Mouse (Mus musculus) splenic B cell, adult 2 months (primary cell): ENCODE measurements around the gene Tiam1.

Experiments
- DNase-seq: peaks from one replicate; pipeline ENCODE4 v3.0.0-alpha.2; 2011; ENCODE audit warnings: low read depth, low spot score
- H3K27me3 ChIP-seq: 2 replicates; pipeline ENCODE4 v1.6.1; 2012; ENCODE audit warnings: mild to moderate bottlenecking, low read length, moderate library complexity, mixed read lengths; ENCODE audit not compliant: control insufficient read depth, poor library complexity, insufficient read depth, severe bottlenecking
- H3K36me3 ChIP-seq: 2 replicates; pipeline ENCODE4 v1.6.1; 2012; ENCODE audit warnings: mild to moderate bottlenecking, low read length, moderate library complexity, mixed read lengths; ENCODE audit not compliant: control insufficient read depth, poor library complexity, insufficient read depth, severe bottlenecking

Tiam1 gene

DNA sequence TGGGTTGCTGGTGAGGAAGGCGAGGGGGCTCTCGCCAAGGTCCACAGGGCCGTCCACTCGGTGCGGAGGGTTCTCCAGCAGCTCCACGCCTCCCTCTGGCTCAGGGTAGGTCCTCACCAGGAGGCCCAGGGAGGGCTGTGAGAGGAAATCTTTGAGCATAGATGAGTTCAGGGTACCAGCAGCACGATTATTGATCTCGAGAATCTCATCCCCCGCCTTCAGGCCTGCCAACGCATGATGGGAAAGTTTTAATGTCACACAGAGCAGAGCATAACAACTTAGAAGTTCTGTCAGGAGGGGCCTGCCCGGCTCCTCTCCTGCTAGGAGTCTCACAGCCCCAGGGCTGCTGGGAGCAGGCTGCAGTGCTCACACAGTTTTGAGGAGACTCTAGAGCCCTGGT lies 310.6 kb downstream of the Tiam1 start:
- Histone ChIP-seq H3K27me3 (no peaks in the 10 kb centered on the region), H3K36me3 (no peaks in the 10 kb centered on the region)
- no peak for DNase-seq

DNA sequence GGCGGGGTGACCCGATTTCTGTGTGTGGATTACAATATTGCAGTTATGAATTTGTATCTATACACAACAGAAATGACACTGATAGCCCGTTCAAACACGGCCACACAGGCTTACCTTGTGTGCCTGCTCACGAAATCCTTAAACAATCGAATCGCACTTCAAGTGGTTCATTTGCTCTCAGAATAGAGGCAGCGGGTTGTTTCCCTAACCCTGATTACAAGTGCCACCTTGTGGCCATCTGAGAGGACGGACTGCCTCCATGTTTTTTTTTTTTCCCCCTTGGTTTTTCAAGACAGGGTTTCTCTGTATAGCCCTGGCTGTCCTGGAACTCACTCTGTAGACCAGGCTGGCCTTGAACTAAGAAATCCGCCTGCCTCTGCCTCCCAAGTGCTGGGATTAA lies 312.4 kb downstream of the Tiam1 start:
- peak; percentile 22 for DNase-seq
- no peaks in the 10 kb centered on the region for H3K36me3 ChIP-seq

DNA sequence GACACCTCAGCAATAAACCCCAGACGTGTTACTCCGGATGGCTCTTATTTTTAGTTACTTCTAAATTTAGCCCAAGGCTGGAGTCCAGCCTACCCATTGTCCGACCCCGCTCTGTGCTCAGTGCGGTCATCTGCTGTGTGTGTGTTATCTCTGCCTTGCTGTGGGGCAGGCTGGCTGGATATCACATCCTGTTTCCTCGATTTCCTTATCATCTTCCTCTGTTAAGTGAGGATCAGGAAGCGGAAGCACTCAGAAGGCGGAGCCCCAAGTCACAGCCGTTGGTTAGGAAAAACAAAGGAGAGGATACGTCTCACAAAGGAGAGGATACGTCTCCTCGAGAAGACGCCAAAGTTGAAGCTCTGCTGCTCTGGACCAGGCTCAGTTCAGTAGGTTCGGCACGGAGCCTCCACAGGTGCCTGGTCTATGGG lies 313.3 kb downstream of the Tiam1 start:
- DNase-seq = no peak
- Histone ChIP-seq H3K36me3 (no peaks in the 10 kb centered on the region), H3K27me3 (no peaks in the 10 kb centered on the region)

More for the DNA sequence above, 312.4 kb downstream of the Tiam1 start:
- H3K27me3 ChIP-seq = no peaks in the 10 kb centered on the region

GRCm38 (mm10) chr16:89827496-89828125 lies 316.0 kb downstream of the Tiam1 start:
- Histone ChIP-seq H3K27me3 (no peaks in the 10 kb centered on the region), H3K36me3 (no peaks in the 10 kb centered on the region)
- DNase-seq = no peak

- H3K27me3 ChIP-seq = no peaks in the 10 kb centered on the region
- H3K36me3 ChIP-seq = no peaks in the 10 kb centered on the region
- DNase-seq = no peak
Measured at GRCm38 (mm10) chr16:89825875-89826274, 317.7 kb downstream of the Tiam1 start.

- DNase-seq = no peak
- no peaks in the 10 kb centered on the region; the same call in 1 of the 2 replicates for H3K27me3 ChIP-seq
- no peaks in the 10 kb centered on the region for H3K36me3 ChIP-seq
Measured at GRCm38 (mm10) chr16:89822882-89823281, 320.7 kb downstream of the Tiam1 start.

GRCm38 (mm10) chr16:89818661-89819060 lies 324.9 kb downstream of the Tiam1 start:
- H3K27me3 ChIP-seq = no peaks in the 10 kb centered on the region; the same call in 1 of the 2 replicates
- DNase-seq = no peak
- H3K36me3 ChIP-seq = no peaks in the 10 kb centered on the region

GRCm38 (mm10) chr16:89817861-89818630 lies 325.5 kb downstream of the Tiam1 start:
- no peaks in the 10 kb centered on the region for H3K36me3 ChIP-seq
- H3K27me3 ChIP-seq = no peaks in the 10 kb centered on the region; the same call in 1 of the 2 replicates
- no peak for DNase-seq

DNA sequence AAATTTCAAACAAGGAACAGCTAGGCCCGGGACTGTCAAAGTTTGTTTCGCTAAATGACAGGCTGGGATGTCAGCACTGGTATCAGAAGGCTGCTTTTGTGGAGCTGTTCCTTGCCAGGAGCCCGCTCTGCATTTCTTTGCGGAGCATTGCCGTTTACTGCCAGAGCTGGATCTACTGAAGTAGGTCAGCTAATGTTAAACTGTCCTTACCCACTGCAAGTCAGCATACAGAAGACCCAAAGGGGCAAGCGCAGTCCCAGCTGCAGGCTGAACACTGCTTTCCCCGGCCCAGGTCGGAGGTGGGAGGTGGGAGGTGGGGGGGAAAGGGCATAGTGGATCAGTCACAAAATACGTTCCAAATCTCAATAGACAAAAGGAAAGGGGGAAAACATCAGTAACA lies 326.3 kb downstream of the Tiam1 start:
- DNase-seq = no peak
- H3K36me3 ChIP-seq = no peaks in the 10 kb centered on the region
- no peaks in the 10 kb centered on the region; the same call in 1 of the 2 replicates for H3K27me3 ChIP-seq

DNA sequence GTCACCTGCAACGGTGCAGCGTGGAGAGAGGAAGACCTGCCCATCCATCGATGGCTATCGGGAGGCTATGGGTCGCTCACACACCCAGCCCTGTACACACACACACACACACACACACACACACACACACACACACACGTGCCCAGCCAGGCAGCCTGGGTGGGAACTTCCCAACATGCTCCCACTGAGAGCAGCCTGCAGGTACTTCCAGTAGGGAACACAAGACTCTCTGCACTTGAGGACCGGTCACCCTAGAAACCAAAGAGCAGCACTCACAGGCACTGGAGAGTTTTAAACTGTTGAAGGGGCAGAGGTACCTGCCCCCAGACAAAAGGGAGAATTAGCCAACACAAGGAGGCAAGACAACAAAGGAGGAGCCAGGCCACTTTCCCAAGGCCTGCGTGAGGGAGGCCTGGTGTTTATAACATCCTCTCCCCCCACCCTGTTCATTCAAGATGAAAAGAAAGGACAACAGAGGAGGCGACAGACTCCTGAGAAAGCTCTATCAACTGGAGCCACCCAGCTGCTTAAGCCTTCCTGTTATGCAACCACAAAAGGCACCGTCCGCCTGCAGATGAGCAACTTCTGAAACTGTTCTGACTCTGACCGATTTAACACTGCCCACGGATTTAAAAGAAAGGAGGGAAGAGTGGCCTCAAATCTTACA lies 326.9 kb downstream of the Tiam1 start:
- no peaks in the 10 kb centered on the region for H3K36me3 ChIP-seq
- peak; percentile 6 for DNase-seq
- H3K27me3 ChIP-seq = no peaks in the 10 kb centered on the region; the same call in 1 of the 2 replicates

DNA sequence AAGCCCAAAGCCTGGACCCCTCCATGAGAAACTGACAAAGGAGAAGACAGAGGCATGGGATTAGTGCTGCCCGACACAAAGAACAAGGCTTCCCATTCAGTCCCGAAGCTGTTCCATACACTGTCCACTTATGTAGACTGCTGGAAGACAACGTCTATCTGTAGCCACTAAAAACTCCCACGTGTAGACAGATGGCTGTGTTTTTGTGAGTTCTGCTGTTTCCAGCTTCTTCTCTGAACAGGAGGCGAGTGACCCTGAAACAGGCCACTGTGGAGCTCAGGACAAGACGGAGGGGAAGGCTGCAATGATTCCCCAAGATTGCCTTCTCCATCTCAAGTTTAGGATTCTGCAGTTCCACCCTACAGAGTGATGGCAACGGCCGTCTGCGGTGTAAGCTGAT lies 330.0 kb downstream of the Tiam1 start:
- no peaks in the 10 kb centered on the region for H3K36me3 ChIP-seq
- no peak for DNase-seq
- H3K27me3 ChIP-seq = no peaks in the 10 kb centered on the region

DNA sequence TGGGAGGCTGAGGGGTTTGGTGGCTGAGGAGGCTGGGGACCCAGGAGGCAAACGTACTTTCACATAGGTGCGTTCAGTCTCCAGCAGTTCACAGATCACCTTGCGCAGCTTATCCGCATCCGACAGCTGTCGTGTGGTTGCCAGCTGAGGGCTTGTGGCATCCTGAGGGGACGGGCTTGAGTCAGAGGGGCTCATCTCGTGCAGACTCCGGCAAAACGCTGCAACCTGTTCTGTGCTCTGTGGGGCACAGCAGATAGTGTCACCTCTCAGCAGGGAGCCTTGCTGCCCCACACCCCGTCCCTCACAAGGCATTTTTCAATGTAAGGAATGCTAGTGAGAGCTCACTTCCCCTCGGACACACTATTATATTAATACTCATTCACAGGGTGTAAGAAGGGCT lies 330.7 kb downstream of the Tiam1 start:
- no peak for DNase-seq
- Histone ChIP-seq H3K36me3 (no peaks in the 10 kb centered on the region), H3K27me3 (no peaks in the 10 kb centered on the region)

- H3K36me3 ChIP-seq = no peaks in the 10 kb centered on the region
- no peaks in the 10 kb centered on the region for H3K27me3 ChIP-seq
- DNase-seq = no peak
Measured at GRCm38 (mm10) chr16:89810398-89810797, 333.2 kb downstream of the Tiam1 start.

DNA sequence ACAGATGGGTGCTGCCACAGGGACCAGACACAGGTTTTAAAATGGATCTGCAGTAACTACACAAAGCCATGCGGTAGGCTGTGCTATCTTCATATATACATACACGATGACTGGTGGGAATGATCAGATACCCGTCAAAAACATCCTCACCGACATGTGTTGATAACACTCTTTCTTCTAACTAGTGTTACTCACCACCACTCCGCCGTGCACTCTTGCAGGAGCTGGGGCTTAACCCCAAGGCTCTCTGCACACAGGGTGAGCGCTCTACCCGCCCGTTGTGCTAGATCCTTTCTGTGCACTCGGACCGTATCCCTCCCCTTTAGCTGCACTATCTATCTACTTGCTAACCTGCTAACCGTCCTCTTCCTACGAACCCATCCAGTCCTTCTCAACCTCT lies 335.4 kb downstream of the Tiam1 start:
- no peaks in the 10 kb centered on the region for H3K36me3 ChIP-seq
- H3K27me3 ChIP-seq = no peaks in the 10 kb centered on the region
- no peak for DNase-seq

- Histone ChIP-seq H3K36me3 (no peaks in the 10 kb centered on the region), H3K27me3 (no peaks in the 10 kb centered on the region)
- DNase-seq = no peak
Measured at GRCm38 (mm10) chr16:89805946-89806345, 337.6 kb downstream of the Tiam1 start.
